Comparison of ENCODE assay signal across 8 mouse cellular contexts in genomic region chr1:85703245-85704186, GRCm38 (mm10). TPM values are rescaled to one million over a fixed set of nuclear protein-coding genes. Genes with fewer than 3 reads are reported as not detected.
DNase-seq lines count a peak whose midpoint lies in the region; ATAC-seq lines count a peak whose summit lies in the region.

No protein-coding gene starts in this region.

- peak overlapping the region; percentile 67 for H3K4me2 ChIP-seq in intestine, embryonic 16.5 days (ENCODE audit: low read depth, low read length)

- no peaks in the 10 kb centered on the region for H3K9me3 ChIP-seq in intestine, embryonic 16.5 days (ENCODE audit: control insufficient read depth, low read length)

- no peaks in the 10 kb centered on the region for H3K27me3 ChIP-seq in intestine, embryonic 16.5 days (replicated peaks; ENCODE audit: control insufficient read depth, insufficient read depth, low read length)

- peak; percentile 99 for ATAC-seq in intestine, embryonic 16.5 days

- H3K36me3 ChIP-seq in intestine, embryonic 16.5 days (ENCODE audit: control insufficient read depth, insufficient read depth, low read length): no peaks in the 10 kb centered on the region

- peak overlapping the region; percentile 42 for H3K4me3 ChIP-seq in intestine, embryonic 16.5 days (ENCODE audit: low read length)

- peak; percentile 78 for DNase-seq in adrenal gland, postnatal 10 days
- peak; percentile 75 for DNase-seq in embryo, embryonic 9.5 days (ENCODE audit: extremely low spot score)
- peak; percentile 8 for DNase-seq in gonadal fat pad, adult 2 months (ENCODE audit: low read depth)
- DNase-seq in left cerebral cortex, postnatal 25 days (ENCODE audit: low spot score in 2 of 2): peak; percentile 36 to 68
- DNase-seq in mesoderm, embryonic 11.5 days (ENCODE audit: low read depth, low spot score): peak; percentile 86
- peak; percentile 27 to 55 for DNase-seq in right cerebral cortex, postnatal 36 days (ENCODE audit: low spot score in 2 of 2)
- peak; percentile 74 to 83 for DNase-seq in urinary bladder, postnatal 4 days (ENCODE audit: low spot score in 2 of 2)

- 17% methylated on average over 22 of the region's 22 CpGs for WGBS in intestine, embryonic 16.5 days

- peak overlapping the region; percentile 54 for H3K27ac ChIP-seq in intestine, embryonic 16.5 days (ENCODE audit: low read length)

- peak overlapping the region; percentile 51 for H3K9ac ChIP-seq in intestine, embryonic 16.5 days (ENCODE audit: low read depth, low read length)

- intact Hi-C loops in left cerebral cortex, postnatal 25 days (cut with DNase I): no loop called here

- H3K4me1 ChIP-seq in intestine, embryonic 16.5 days (ENCODE audit: control insufficient read depth, insufficient read depth, low read length): peaks cover 4% of the 10 kb centered on the region; the same call in 1 of the 2 replicates

RNA-seq across cellular contexts. Expression of gene Sp100, which starts 53.7 kb away (rescaled TPM):
- 10 to 100 TPM; 13.8 to 19.8 TPM for total RNA-seq in adrenal gland, postnatal 10 days (2021)
- polyA plus RNA-seq in gonadal fat pad, adult 2 months (2012; rRNA removed): 8.9 and 9.4 TPM in 2 replicates
- polyA plus RNA-seq in intestine, embryonic 16.5 days (2015; fragmentation: Nextera tagmentation; extraction: Ambion mirVana): 3.0 and 3.7 TPM in 2 replicates
- 1 to 10 TPM; 1.4 to 3.3 TPM for total RNA-seq in left cerebral cortex, postnatal 25 days (2021)

Comparison
In these comparisons a context has a peak if more than half of its experiments do, and no peak if none do; other contexts are left out.
1. Peak in every context shown above with its lines: DNase-seq, ATAC-seq, H3K4me3 ChIP-seq and H3K27ac ChIP-seq.
2. DNase-seq: peak in every context shown above with its lines; median percentile 86 in mesoderm, embryonic 11.5 days; 78 in urinary bladder, postnatal 4 days; 78 in adrenal gland, postnatal 10 days; 75 in embryo, embryonic 9.5 days; 52 in left cerebral cortex, postnatal 25 days; 41 in right cerebral cortex, postnatal 36 days; 8 in gonadal fat pad, adult 2 months.